Mouse (Mus musculus): ENCODE results near the gene Abr.

- TF ChIP-seq POLR2A (IDR thresholded peaks at IDR 0.05; ENCODE audit: extremely low read depth, insufficient read depth, low read length) = no peak
- TF ChIP-seq CTCF (IDR thresholded peaks at IDR 0.05; ENCODE audit: extremely low read depth, insufficient read depth, low read length) = no peak
Observed at GRCm38 (mm10) chr11:76392996-76393395, 229.1 kb downstream of the Abr start.

Data from cortical plate, adult 2 months (tissue).